Mouse (Mus musculus): Measurements from ENCODE around the gene Lrrc15. TPM values are rescaled to one million over a fixed set of nuclear protein-coding genes. Genes with fewer than 3 reads are reported as not detected.

The Lrrc15 gene
- total and polyA plus RNA-seq, 3 experiments: not detected

GRCm38 (mm10) chr16:30296601-30297275, 13.7 kb upstream of the Lrrc15 start:
- TF ChIP-seq CTCF (IDR thresholded peaks at IDR 0.05 in 2 of 3, conservative IDR thresholded peaks at IDR 0.05 in 1 of 3; ENCODE audit: control insufficient read depth in 1 of 3, insufficient read depth in 1 of 3, low read depth in 2 of 3, low read length in 3 of 3, poor library complexity in 1 of 3, severe bottlenecking in 1 of 3): no peak
- TF ChIP-seq MYC (IDR thresholded peaks at IDR 0.05; ENCODE audit: low read depth, low read length): no peak
- TF ChIP-seq MAFK (IDR thresholded peaks at IDR 0.05; ENCODE audit: borderline replicate concordance, low read depth, low read length): no peak
- TF ChIP-seq NRF1 (IDR thresholded peaks at IDR 0.05; ENCODE audit: insufficient read depth, low read depth, low read length, poor library complexity, severe bottlenecking): no peak
- no peak for TF ChIP-seq ZMIZ1 (IDR thresholded peaks at IDR 0.05; ENCODE audit: low read depth, low read length)
- no peak for TF ChIP-seq MYB (IDR thresholded peaks at IDR 0.05; ENCODE audit: low read depth, low read length)
- TF ChIP-seq ETS1 (IDR thresholded peaks at IDR 0.05; ENCODE audit: low read depth, low read length): no peak
- TF ChIP-seq CHD2 (IDR thresholded peaks at IDR 0.05; ENCODE audit: low read length): no peak
- no peak for TF ChIP-seq ZC3H11A (IDR thresholded peaks at IDR 0.05; ENCODE audit: low read depth, low read length)
- TF ChIP-seq EP300 (IDR thresholded peaks at IDR 0.05; ENCODE audit: low read depth in 1 of 2, low read length in 2 of 2): no peak
- Histone ChIP-seq H3K27ac (ENCODE audit: control insufficient read depth, low read depth, low read length) (no peak overlapping the region), H3K79me2 (ENCODE audit: control insufficient read depth, insufficient read depth, low read length, poor library complexity) (no peaks in the 10 kb centered on the region), H3K4me1 (ENCODE audit: control insufficient read depth in 1 of 2, insufficient read depth in 2 of 2, low read length in 2 of 2) (no peaks in the 10 kb centered on the region), H3K4me3 (ENCODE audit: control insufficient read depth in 1 of 2, insufficient read depth in 1 of 2, low read depth in 2 of 2, low read length in 2 of 2) (no peak overlapping the region), H3K9ac (ENCODE audit: control insufficient read depth, low read depth, low read length, poor library complexity, severe bottlenecking) (no peak overlapping the region), H3K9me3 (replicated peaks; ENCODE audit: insufficient read depth, low read length) (no peaks in the 10 kb centered on the region), H3K36me3 (ENCODE audit: control insufficient read depth in 1 of 2, insufficient read depth in 2 of 2, low read length in 2 of 2) (no peaks in the 10 kb centered on the region), H3K27me3 (ENCODE audit: control insufficient read depth in 1 of 2, insufficient read depth in 2 of 2, low read length in 2 of 2) (peaks cover 2% of the 10 kb centered on the region in 2 experiments; a peak in 3 of 4 replicates)
- no peak for DNase-seq (ENCODE audit: low read depth, low spot score)

GRCm38 (mm10) chr16:30295106-30295505, 12.1 kb upstream of the Lrrc15 start:
- Histone ChIP-seq H3K4me1 (ENCODE audit: control insufficient read depth in 1 of 2, insufficient read depth in 2 of 2, low read length in 2 of 2) (no peaks in the 10 kb centered on the region), H3K27me3 (ENCODE audit: control insufficient read depth in 1 of 2, insufficient read depth in 2 of 2, low read length in 2 of 2) (peaks cover 2% of the 10 kb centered on the region in 2 experiments; a peak in 1 of 4 replicates), H3K36me3 (ENCODE audit: control insufficient read depth in 1 of 2, insufficient read depth in 2 of 2, low read length in 2 of 2) (no peaks in the 10 kb centered on the region), H3K4me3 (ENCODE audit: control insufficient read depth in 1 of 2, insufficient read depth in 1 of 2, low read depth in 2 of 2, low read length in 2 of 2) (no peak overlapping the region), H3K9me3 (replicated peaks; ENCODE audit: insufficient read depth, low read length) (no peaks in the 10 kb centered on the region), H3K79me2 (ENCODE audit: control insufficient read depth, insufficient read depth, low read length, poor library complexity) (no peaks in the 10 kb centered on the region), H3K27ac (ENCODE audit: control insufficient read depth, low read depth, low read length) (no peak overlapping the region), H3K9ac (ENCODE audit: control insufficient read depth, low read depth, low read length, poor library complexity, severe bottlenecking) (no peak overlapping the region)
- TF ChIP-seq ZC3H11A (IDR thresholded peaks at IDR 0.05; ENCODE audit: low read depth, low read length): no peak
- TF ChIP-seq POLR2AphosphoS5 (IDR thresholded peaks at IDR 0.05; ENCODE audit: borderline replicate concordance, low read depth, low read length): no peak
- TF ChIP-seq USF1 (IDR thresholded peaks at IDR 0.05; ENCODE audit: low read depth, low read length): no peak
- no peak for TF ChIP-seq CTCF (IDR thresholded peaks at IDR 0.05 in 2 of 3, conservative IDR thresholded peaks at IDR 0.05 in 1 of 3; ENCODE audit: control insufficient read depth in 1 of 3, insufficient read depth in 1 of 3, low read depth in 2 of 3, low read length in 3 of 3, poor library complexity in 1 of 3, severe bottlenecking in 1 of 3)
- no peak for TF ChIP-seq JUND (IDR thresholded peaks at IDR 0.05; ENCODE audit: low read depth, low read length)
- TF ChIP-seq SIN3A (IDR thresholded peaks at IDR 0.05; ENCODE audit: low read length): no peak
- TF ChIP-seq NRF1 (IDR thresholded peaks at IDR 0.05; ENCODE audit: insufficient read depth, low read depth, low read length, poor library complexity, severe bottlenecking): no peak
- TF ChIP-seq CHD2 (IDR thresholded peaks at IDR 0.05; ENCODE audit: low read length): no peak
- no peak for TF ChIP-seq RCOR1 (IDR thresholded peaks at IDR 0.05; ENCODE audit: low read depth, low read length)
- TF ChIP-seq TAL1 (IDR thresholded peaks at IDR 0.05; ENCODE audit: low read length): no peak
- no peak for TF ChIP-seq UBTF (IDR thresholded peaks at IDR 0.05; ENCODE audit: borderline replicate concordance, insufficient read depth, low read depth, low read length)
- TF ChIP-seq ZKSCAN1 (IDR thresholded peaks at IDR 0.05; ENCODE audit: low read depth, low read length): no peak
- no peak for TF ChIP-seq SMC3 (IDR thresholded peaks at IDR 0.05; ENCODE audit: low read depth, low read length)
- no peak for DNase-seq (ENCODE audit: low read depth, low spot score)

Measured in MEL (cell line).